Mouse (Mus musculus) cerebellum, postnatal 10 days (tissue): Measurements from ENCODE around the gene Lrch1.

Experiments
- DNase-seq, 2 experiments: peaks; one replicate each; pipeline ENCODE4 v3.0.0; 2021; ENCODE audit warnings: mixed read lengths in 2 of 2

The Lrch1 gene

DNA sequence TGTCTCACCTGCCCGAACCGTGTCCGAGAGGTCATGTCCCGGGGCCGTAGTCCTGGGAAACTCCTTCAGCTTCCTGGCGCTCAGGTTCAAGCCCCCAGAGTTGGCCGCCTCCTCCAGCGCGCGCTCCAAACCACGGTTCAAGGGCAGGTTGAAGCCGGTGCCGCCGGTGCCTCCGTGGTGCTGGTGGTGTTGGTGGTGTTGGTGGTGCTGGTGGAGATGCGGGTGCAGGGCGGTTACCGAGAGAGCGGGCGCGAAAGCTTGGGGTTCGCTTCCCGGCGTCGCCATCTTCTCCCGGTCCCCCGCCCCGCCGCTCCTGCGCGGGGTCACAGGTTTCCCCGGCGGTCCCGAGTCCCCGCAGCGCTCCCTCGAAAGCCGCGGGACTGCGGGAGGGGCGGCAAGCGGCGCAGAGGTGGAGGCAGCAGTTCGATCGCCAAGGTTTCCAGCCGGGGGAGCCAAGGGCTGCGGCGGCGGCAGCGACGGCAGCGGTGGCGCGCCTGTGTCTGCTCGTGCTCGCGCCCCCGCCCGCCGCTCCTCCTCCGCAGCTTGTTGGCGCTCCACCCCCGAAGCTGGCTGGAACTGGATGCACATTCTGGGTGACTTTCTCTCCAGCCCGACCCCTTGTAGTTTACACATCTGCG is at the start of gene Lrch1:
Lrch1 (minus strand) TSS at position 501 of the 638 bp plus-strand sequence.
- peak; percentile 89 to 92 for DNase-seq

DNA sequence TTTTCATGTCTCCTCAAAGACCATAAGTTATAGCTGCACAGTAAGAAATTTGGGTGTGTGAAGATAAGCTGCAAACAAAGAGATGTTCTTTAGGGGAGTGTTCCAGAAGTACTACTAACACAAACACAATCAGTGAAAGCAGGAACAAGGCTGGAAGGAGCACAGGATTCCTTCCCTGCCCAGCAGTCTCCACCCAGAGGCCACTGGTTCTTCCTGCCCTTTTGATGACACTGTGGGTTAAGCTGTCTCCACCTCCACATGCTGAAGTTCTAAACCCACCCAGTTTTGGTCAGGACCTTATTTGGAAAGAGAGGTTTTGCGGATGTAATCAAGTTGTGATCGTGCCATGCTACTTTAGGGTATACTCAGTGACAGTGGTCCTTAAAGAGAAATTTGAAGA is 49.4 kb upstream of the Lrch1 start:
- no peak for DNase-seq

DNA sequence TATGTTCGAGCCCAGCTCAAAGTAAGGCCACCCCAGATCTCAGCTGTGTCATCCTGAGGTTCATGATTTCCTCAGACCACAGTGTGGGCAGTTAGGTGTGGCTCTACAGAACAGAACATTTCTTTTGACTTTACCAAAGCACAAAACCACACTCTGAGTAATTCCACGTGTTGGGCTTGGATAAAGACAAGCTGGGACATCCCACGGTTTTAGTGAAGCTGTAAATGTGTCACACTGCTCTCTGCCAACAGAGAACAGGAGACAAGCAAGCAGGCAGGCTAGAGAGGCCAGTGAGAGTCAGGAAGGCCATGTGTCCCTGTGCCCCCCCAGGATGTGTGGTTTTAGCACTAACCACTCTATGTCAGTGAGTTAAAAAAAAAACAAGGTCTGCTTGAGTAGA is 48.9 kb upstream of the Lrch1 start:
- DNase-seq = no peak

DNA sequence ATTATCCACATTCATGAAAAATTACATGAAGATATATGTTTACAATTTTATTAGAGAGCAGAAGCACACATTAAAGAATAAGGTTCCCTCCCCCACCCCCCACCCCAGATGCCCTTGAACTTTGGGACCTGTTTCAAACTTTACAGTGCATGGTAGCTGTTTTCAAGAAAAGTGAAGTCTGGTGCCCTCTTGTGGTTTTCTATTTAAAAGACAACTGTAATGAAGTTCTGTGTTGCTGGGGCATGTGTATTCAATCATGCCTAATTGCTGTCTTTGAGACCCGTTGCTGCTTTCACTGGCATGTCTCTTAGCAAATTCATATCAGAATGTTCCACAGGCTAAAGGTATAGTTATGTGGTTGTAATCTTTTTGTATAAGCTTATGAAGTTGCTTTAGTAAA is 42.8 kb upstream of the Lrch1 start:
- DNase-seq = peak; percentile 29 to 78

DNA sequence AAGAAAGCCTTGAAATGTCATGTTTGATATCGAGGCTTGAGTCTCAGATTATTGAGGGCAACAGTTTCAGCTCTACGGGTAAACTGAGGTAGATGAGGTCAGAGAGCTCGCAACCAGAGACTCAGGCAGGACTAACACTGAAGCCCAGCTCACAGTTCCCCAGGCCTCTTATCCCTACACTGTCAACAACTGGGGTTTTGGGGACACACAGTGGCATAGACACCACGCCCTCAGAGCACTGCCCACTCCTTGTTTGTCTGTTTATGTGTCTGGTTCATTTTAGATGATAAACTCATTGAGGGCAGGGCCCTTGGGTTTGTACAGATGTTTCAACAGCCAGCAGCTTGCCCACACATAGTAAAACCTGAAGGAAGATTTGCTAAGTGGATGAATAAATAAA is 42.2 kb upstream of the Lrch1 start:
- DNase-seq = no peak

DNA sequence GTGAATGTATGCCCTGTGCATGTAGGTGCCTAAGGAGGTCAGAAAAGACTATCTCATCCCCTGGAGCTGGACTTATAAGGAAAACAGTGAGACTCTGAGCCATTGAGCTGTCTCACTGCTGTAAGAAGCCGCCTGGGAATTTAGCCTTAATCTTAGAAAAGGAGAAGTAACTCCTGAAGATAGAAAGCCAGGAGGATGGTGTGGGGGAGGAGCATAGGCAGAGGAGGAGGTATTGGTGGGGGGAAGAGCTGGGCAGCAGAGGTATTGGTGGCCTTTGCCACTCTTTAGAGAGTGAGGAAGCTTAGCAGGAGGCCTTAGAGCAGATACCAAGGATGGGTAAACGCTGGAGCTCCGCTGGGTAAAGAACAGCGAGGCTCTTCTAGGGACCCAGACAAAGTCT is 41.6 kb upstream of the Lrch1 start:
- no peak for DNase-seq

DNA sequence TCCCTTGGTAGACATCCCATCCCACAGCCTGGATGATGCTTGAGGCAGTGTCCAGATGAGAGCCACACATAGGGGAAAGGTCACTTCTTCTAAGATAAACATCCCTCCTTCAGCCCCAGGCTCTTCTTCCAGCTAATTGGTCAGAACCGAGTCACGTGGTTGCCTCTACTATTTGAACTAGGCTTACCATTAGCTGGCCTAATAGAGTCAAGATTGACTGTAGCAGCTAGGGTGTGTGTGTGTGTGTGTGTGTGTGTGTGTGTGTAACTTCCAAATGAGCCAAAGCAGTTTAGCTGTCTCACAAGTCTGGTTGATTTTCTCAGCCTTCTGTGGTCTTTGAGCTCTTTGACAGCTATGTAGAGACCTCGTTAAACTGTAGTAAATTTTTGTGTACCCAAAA is 38.9 kb upstream of the Lrch1 start:
- no peak for DNase-seq

DNA sequence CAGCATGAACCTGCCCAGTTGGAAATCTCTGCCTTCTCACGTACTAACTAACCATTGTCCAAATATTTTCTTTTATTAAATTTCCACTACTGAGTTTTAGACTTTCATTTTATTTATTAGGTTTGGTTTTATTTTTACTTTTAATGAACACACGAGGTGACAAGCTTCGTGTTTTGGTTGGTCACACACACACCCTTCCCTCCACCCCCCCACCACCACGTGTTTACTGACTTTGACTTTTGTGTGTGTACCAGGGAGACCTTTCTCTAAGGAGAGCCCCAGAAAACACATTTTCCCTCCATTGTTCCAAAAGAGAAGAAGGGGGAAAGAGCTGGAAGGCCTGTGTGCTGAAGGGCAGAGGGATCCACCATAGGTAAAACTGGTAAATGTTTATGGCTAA is 38.0 kb upstream of the Lrch1 start:
- no peak for DNase-seq

DNA sequence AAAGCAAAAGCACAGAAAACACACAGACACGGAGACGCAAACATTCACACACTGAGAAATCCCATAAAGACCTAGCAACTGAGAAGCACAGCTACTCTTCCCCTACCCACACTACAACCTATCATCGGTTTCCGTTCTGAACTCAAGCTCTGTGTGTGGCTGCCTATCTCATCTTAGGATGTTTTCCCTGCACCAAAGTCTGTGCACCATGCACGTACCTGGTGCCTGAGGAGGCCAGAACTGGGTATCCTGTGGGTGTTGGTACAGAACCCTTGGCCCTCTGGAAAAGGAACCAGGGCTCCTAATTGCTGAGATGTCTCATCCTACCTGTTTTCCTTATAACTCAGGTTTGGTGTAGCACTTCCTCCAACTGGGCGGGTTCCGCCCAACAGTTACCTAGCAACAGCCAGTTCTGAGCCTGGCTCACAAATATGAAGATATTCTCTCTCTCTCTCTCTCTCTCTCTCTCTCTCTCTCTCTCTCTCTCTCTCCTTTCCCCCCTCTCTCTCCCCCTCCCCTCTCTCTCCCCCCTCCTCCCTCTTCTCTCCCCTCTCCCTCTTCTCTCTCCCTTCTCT is 37.2 kb upstream of the Lrch1 start:
- DNase-seq = no peak

DNA sequence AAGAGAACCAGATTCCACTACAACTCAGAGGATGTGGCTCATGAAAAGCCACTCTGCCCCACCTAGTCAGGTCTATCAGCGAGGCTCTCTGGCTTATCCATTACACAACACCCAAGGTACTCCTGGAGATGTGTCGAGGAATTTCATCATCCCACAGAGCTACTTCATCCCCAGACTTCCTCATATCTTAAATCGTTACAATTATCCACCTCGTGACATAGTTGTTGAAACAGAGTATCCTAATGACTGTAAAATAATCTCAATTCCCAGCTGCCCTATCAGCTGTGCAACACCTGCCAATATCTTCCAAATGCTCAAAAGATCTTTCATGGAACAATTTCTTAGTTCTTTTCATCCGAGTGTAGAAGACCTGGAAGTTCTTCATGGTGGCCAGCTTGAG is 35.4 kb upstream of the Lrch1 start:
- no peak for DNase-seq

DNA sequence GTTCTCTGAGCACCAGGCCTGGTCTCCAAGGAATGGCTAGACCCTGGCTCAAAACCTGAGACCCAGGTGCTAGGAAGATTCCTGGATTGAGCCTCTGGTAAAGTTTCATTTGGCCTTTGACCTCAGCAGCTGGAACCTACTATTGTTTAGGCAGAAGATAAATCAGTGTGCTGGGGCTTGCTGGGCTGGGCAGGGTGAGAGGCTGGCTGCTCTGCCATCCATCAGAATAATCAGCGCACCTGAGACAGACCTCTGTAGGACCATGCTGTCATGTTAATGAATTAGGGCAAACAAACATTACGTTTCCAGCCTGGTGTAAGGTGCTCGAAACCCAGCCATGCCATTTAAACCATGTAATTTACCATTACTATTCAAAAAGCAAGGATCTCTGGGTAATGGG is 33.3 kb upstream of the Lrch1 start:
- DNase-seq = no peak

DNA sequence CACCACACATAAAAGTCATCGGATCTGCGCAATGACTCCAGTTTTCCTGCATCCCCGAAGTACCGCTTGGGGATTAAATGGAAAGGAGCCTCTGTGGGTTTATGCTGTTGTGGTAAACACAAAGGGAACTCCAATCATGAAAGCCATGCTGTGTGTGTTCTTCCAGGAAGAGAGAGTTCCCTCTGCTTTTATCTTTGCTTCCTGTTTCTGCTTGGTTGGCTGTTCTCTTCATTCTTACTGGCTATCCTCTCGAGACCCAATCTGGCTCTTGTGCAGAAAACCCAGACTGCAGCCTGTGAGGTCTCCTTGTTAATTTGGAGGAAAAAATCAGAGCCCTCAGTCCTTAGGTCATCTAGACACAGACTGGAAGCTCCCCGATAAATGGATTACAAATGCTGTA is 29.3 kb upstream of the Lrch1 start:
- no peak for DNase-seq

DNA sequence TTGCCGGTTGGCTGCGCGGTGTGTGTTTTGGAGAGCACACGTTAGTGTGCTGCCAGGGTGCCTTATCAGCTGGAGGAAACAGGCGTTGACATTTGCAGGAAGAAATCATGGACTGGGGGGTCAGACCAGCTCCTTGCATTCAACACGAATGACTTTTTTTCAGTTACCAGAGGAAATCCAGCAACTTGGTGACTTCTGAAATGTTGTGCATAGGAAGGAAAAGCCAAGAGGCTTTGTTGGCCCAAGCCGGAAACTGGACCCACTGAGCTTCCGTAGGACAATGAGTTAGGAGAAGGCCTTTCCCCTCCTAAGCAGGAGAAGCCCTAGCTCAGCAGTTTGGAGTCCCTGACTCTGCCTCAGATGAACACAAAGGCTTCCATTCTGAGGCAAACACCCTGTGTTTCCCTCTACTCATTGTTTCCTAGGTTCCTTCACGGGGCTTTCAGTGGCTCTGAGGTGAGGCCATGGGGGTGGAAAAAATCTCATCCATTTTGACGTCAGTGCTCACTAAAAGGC is 26.5 kb upstream of the Lrch1 start:
- no peak for DNase-seq

DNA sequence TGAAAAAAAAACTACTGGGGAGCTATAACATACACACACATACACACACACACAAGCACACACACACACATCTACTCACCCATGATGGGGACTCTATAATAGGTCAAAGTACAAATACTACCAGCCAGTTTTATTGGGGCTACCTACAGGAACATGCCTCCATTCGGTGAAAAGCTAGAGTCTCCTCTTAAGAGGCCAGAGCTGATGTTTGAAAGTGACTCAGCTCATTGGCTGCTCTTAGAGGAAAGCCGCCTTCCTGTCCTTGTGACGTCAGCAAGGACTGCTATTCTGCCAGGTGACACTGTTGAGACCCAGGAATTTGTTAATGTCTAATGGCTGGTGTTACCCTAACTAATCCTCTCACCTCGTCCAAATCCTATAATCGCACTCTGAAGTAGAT is 25.0 kb upstream of the Lrch1 start:
- DNase-seq = no peak

DNA sequence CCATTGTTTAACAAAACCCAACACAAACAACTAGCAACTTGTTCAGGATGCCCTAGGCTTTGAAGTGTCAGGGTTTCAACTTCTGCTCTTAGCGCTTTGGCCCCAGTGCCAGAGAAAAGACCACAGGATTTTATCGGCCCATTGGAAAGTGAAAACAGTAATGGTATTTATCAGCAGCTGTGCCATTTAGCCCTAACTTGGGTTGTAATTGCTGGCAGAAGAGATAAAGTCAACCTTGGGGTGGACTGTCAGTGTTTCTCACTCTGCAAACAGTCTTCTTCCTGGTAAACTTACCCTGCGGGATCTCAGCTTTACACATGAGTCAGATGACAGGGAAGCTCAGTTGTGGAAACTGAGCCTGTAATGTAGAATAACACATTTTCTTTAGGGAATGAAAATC is 24.5 kb upstream of the Lrch1 start:
- DNase-seq = no peak

DNA sequence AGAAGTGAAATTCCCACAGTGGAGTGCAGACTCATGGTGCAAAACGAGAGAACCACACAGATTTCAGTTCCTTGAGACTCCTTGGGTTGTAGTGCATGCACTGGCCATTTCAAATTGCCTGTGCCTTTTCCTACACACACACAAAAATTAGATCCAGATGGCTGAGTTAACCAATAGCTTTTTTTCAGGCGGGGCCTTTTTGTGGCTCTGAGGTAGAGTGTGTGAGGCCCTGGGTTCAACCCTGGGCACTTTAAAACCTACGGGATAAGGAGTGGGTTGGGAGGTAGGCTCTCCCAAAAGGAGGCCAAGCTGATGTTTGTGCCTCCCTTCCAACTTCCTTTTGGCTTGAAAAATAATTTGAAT is 15.7 kb upstream of the Lrch1 start:
- DNase-seq = no peak

DNA sequence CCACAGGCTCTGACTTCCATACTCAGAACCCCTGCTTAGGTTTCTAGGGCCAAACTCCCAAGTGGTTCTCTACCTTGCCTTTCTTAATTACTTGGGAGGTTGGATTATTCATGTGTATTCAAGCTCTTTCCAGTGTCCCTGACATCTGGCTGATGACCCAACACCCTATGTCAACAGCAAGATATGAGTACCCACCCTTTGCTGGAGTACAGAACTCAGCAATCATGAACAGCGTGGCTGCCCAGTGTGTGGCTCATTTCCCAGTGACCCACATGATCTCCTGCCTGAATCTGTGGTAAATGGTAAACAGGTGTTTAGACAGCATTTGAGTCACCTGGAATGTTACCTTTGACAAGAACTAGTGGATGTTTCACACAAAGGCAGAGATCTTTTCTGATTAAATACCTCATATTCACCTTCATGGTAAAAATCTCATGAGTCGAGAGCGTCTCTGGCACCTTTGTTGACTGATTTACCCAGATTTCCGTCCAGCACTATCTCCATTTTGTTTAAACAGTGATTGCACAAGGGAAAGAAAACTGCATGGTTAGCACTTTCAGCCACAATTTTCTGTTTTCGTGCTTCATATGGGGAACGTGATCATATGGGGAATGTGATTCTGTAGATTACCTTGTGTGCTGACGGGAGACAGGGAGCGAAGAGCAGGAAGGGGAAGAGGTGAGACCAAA is 15.2 kb upstream of the Lrch1 start:
- no peak for DNase-seq

DNA sequence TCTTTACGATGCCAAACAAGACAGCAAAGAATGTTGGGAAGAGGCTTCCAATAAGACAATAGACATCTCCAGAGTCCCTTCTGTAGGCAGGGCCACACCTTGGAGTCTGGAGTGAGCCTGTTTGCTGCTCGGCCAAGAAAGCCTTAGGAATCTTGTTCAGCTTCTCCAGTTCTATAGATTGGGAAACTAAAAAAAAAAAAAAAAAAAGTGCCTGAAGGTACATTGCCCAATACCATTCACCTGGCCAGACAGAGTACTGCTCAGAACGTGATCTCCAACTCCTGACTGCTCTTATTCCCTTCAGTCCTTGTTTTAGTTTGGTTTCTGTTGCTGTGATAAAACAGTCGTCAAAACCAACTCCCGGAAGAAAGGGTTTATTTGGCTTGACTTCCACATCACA is 12.9 kb upstream of the Lrch1 start:
- no peak for DNase-seq

DNA sequence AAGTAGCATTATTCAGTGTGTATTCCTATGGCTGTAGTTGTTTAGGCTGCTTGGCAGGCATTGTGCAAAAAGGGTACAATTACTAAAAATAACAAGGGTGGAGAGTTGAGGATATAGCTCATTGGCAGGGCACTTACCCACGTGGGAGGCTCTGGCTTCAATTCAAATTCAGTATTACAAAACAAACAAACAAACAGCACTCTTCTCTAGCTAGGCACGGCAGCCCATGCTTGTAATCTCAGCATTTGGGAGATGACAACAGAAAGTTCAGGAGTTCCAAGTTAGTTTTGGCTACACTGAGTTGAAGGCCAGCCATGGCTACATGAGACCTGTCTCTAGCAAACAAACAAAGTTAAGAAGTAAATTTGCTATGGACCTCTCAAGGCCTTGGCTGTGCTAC is 9.0 kb upstream of the Lrch1 start:
- no peak for DNase-seq

DNA sequence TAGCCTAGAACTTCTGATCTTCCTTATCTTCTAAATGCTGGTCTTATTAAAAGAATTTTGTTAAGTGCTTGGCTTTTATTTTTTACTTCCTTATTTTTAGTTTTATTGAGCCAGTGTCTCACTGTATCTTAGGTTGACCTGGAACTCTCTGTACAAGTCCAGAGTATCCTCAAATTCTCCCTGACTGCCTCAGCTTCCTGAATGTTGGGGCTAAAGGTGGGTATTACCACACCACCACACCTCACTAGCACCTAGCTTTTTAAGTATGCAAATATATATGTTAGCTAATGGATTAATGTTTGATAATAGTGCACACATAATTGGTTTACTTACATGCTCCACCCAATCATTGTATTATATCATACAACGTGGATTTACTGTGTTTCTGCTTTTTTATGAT is 8.6 kb upstream of the Lrch1 start:
- no peak for DNase-seq

DNA sequence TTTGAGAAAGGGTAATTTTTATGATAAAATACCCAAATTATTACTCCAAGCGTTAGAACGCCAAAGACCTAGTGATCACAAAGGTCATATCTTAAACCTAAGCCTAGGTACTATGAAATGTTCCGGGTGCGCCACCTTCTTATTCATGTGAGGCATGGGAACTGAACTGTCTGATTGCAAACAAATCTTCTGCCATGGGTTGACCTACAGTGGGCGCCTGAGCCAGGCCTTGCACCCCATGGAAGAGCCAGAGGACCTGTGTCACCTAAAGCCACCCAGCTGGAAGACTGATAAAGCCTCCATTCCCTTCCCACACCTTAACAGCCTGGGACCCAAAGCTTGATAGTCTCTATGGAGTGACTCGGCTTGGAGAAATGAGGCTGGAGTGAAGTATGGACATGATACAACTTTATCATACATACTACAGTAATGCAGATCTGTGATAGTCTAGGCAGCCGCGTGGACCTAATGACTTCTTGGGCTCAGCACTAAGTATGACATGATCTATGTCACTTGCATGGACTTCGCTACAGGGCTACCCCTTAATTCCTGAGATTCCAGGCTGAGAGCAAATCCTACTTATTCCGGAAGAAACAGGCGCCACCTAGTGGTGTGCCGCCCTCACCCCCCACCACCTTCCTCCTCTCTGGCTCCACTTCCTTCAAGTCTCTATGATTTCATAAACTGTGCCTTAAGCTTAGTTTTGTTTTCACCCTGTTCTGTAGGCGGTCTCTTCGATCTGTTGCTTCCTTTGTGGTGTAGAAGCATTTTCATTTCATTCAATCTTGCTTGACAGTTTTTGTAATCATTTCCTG is 957 bp upstream of the Lrch1 start:
- peak; percentile 83 to 87 for DNase-seq

DNA sequence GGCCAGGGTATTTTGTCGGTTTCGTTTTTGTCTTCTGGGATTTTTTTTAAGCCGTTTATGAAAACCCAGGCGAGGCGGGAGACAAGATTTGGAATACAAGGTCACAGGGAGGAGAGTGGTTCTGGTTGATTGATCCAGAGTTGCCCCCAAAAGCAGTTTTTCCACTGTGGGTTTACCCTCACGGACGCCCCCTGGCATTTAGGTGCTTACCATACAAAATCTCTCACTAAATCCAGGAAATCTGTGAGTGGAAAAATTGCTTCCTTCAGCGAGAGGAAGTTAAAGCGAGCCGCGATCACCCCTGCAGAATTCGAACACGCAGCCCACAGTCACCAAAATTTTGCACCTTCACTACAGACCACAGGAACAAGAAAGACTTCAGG is 329 bp upstream of the Lrch1 start:
- DNase-seq = peak in 1 of 2 experiments; percentile 38

DNA sequence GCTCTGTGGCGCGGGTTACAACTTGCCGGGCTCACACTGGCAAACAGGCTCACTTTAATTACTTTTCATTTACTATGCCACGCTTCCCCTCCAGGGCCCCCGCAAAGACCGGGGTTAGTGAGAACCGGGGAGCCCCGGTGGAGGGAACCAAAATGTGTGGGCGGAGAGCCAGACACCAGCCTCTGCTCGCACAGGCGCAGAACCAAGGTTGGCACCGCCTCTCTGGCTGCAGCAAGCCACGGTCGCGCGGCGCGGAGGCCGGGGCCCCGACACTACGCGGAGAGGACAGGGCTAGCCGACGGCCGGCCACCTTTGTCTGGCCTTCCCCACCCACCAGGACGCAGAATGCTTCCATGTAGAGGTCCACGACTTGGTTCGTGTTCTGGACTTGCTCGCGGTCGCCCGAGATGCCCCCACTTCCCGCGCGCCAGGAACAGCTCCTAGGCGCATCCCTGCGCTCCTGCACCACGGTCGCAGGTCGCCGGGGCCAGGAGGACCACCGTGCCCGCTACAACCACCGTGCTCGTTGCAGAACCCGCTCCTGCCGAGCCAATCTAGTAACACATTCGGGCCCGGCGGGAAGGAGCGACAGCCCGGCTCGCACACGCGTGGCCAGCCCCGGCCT is 813 bp downstream of the Lrch1 start:
- DNase-seq = peak; percentile 91 to 92
